9 mouse cellular contexts compared by ENCODE assay signal in the genomic region with DNA sequence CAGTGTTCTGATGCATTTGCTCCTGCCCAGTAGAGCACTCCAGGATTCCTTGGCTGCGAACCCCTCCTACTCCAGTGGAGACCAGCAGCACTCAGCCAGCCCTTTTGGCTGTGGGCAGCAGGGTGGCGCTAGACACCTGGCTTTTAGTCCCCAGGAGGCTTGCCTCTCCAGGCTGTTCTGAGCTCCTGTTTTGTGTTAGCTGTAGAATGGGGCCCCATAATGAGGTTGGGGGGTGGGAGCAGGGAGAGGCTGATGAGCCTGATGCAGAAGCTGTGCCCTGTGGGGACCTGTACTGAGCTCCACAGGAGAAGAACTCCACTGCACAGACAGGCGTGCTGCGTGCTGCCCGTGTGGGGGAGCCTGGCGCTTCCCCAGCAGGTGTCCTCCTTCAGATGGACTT. TPM values are rescaled to one million over a fixed set of nuclear protein-coding genes. Genes with fewer than 3 reads are reported as not detected.
A peak's percentile ranks its signal among the peaks of the same experiment; 100 is the strongest.
DNase-seq lines count a peak whose midpoint lies in the region; ATAC-seq and TF ChIP-seq lines count a peak whose summit lies in the region.
"Had no signal": no experiment of that assay in that cellular context is flagged by ENCODE, and none has a peak within 500 bp of the region (broad histone marks: within the 10 kb centered on the region; RNA-seq: fewer than 3 reads in every experiment).

No protein-coding gene starts in this region.

- no peaks in the 10 kb centered on the region for H3K4me1 ChIP-seq in lung, embryonic 14.5 days (ENCODE audit: insufficient read depth)
- peaks cover 12% of the 10 kb centered on the region for H3K4me1 ChIP-seq in stomach, embryonic 14.5 days (ENCODE audit: control insufficient read depth, insufficient read depth, low read length)

- no peak overlapping the region for H3K9ac ChIP-seq in lung, embryonic 14.5 days
- no peak overlapping the region for H3K9ac ChIP-seq in stomach, embryonic 14.5 days (replicated peaks; ENCODE audit: low read depth, low read length)
- H3K9ac ChIP-seq: liver, embryonic 13.5 days had no signal

- no peaks in the 10 kb centered on the region for H3K27me3 ChIP-seq in lung, embryonic 14.5 days (ENCODE audit: insufficient read depth, low read length)
- no peaks in the 10 kb centered on the region for H3K27me3 ChIP-seq in stomach, embryonic 14.5 days (ENCODE audit: control insufficient read depth, insufficient read depth, low read length)

- DNase-seq in adrenal gland, postnatal 10 days = peak; percentile 49
- DNase-seq in adrenal gland, adult 8-10 months = no peak
- DNase-seq in lung, embryonic 14.5 days = peak; percentile 22
- DNase-seq in lung, postnatal 25 days (ENCODE audit: low spot score) = no peak
- peak; percentile 45 for DNase-seq in forelimb bud, embryonic 11.5 days (ENCODE audit: low read depth, low spot score)
- DNase-seq in left cerebral cortex, postnatal 4 days = peak; percentile 41
- DNase-seq in ovary, postnatal 14 days (ENCODE audit: low spot score) = no peak
- DNase-seq: liver, embryonic 13.5 days had no signal

- no peak for ATAC-seq in lung, embryonic 14.5 days (ENCODE audit: insufficient read depth)
- ATAC-seq in stomach, embryonic 14.5 days (ENCODE audit: insufficient number of reproducible peaks, insufficient read depth, low FRiP score, low read depth) = peak; percentile 35; the same call in 1 of the 2 replicates

- TF ChIP-seq CTCF in lung, embryonic 14.5 days (IDR thresholded peaks at IDR 0.05; ENCODE audit: low read depth) = peak; percentile 34

- H3K9me3 ChIP-seq in lung, embryonic 14.5 days (ENCODE audit: low read depth, low read length) = no peaks in the 10 kb centered on the region
- H3K9me3 ChIP-seq in stomach, embryonic 14.5 days (ENCODE audit: control insufficient read depth, low read depth, low read length) = no peaks in the 10 kb centered on the region
- H3K9me3 ChIP-seq: liver, embryonic 13.5 days had no signal

- H3K4me2 ChIP-seq in lung, embryonic 14.5 days = no peak overlapping the region
- H3K4me2 ChIP-seq in stomach, embryonic 14.5 days (replicated peaks; ENCODE audit: low read depth, low read length) = no peak overlapping the region
- H3K4me2 ChIP-seq: liver, embryonic 13.5 days had no signal

- intact Hi-C loops in left cerebral cortex, postnatal 4 days (cut with DNase I) = no loop called here

- 22% methylated on average over 6 of the region's 6 CpGs for WGBS in lung, embryonic 14.5 days
- 18% methylated on average over 6 of the region's 6 CpGs for WGBS in stomach, embryonic 14.5 days

- no peak overlapping the region for H3K27ac ChIP-seq in lung, embryonic 14.5 days (ENCODE audit: low read depth)
- no peak overlapping the region for H3K27ac ChIP-seq in stomach, embryonic 14.5 days (ENCODE audit: low read length)
- H3K27ac ChIP-seq: liver, embryonic 13.5 days had no signal

- H3K4me3 ChIP-seq in lung, embryonic 14.5 days (ENCODE audit: low read depth, low read length) = no peak overlapping the region
- H3K4me3 ChIP-seq in stomach, embryonic 14.5 days (ENCODE audit: low read depth, low read length) = no peak overlapping the region
- H3K4me3 ChIP-seq: liver, embryonic 13.5 days had no signal

- H3K36me3 ChIP-seq in lung, embryonic 14.5 days (ENCODE audit: insufficient read depth) = no peaks in the 10 kb centered on the region
- H3K36me3 ChIP-seq in stomach, embryonic 14.5 days (ENCODE audit: control insufficient read depth, insufficient read depth, low read length) = no peaks in the 10 kb centered on the region
- H3K36me3 ChIP-seq: liver, embryonic 13.5 days had no signal

RNA-seq across cellular contexts. Expression of a gene that starts 59.9 kb away (rescaled TPM):
- total RNA-seq in adrenal gland, postnatal 10 days (2021) = 10 to 100 TPM; 48.8 to 51.5 TPM
- 10 to 100 TPM; 63.1 to 70.0 (median 66.8) TPM for total RNA-seq in adrenal gland, adult 8-10 months (2022)
- 94.9 and 101 TPM in 2 replicates for polyA plus RNA-seq in lung, embryonic 14.5 days (2014; fragmentation: Nextera tagmentation; extraction: Ambion mirVana)
- total RNA-seq in left cerebral cortex, postnatal 4 days (2021) = 10 to 100 TPM; 93.2 to 99.7 TPM
- polyA plus RNA-seq in stomach, embryonic 14.5 days (2014; fragmentation: Nextera tagmentation; extraction: Ambion mirVana) = 94.2 and 100 TPM in 2 replicates

Comparison
In these comparisons a context has a peak if more than half of its experiments do, and no peak if none do; other contexts are left out.
1. DNase-seq: peak in adrenal gland, postnatal 10 days (single experiment), lung, embryonic 14.5 days (single experiment), forelimb bud, embryonic 11.5 days (single experiment) and left cerebral cortex, postnatal 4 days (single experiment); none in adrenal gland, adult 8-10 months (single experiment), lung, postnatal 25 days (single experiment) and ovary, postnatal 14 days (single experiment).